Mouse (Mus musculus) C2C12 (cell line): ENCODE measurements around the gene Eomes.

Experiments
- CEBPB ChIP-seq: IDR thresholded peaks from one replicate; pipeline ENCODE4 v1.6.1; 2011; ENCODE audit warnings: low read depth, mild to moderate bottlenecking, control low read depth, moderate library complexity
- CTCF ChIP-seq: IDR thresholded peaks from one replicate; pipeline ENCODE4 v1.5.1; 2011; ENCODE audit not compliant: control insufficient read depth, insufficient read depth, insufficient read length
- FOSL1 ChIP-seq: IDR thresholded peaks from one replicate; pipeline ENCODE4 v1.8.0; 2011; ENCODE audit warnings: mild to moderate bottlenecking, low read length; ENCODE audit not compliant: poor library complexity, insufficient read depth, severe bottlenecking
- MAX ChIP-seq: IDR thresholded peaks from one replicate; pipeline ENCODE4 v1.6.1; 2011; ENCODE audit warnings: mild to moderate bottlenecking, control low read depth
- USF1 ChIP-seq: IDR thresholded peaks from one replicate; pipeline ENCODE4 v1.6.1; 2011; ENCODE audit warnings: low read depth, mild to moderate bottlenecking, control low read depth, moderate library complexity

- TF ChIP-seq MAX (no peak), CTCF (no peak), FOSL1 (no peak), CEBPB (no peak), USF1 (no peak)
These were observed 20.0 kb downstream of the Eomes start for GRCm38 (mm10) chr9:118498061-118498460.
